Mouse (Mus musculus) granulocyte monocyte progenitor cell, adult 5-6 weeks (primary cell): ENCODE results near the gene Tctex1d4. TPM values are rescaled to one million over a fixed set of nuclear protein-coding genes. Genes with fewer than 3 reads are reported as not detected.

Experiments
- ATAC-seq: replicated peaks from 2 replicates; pipeline ENCODE4 v1.8.0; 2016; ENCODE audit warnings: mild to moderate bottlenecking, moderate TSS enrichment, inconsistent platforms; ENCODE audit not compliant: poor library complexity, severe bottlenecking
- total RNA-seq, 2 experiments: library from RNA; stranded (forward) in 1 of 2; stranded (reverse) in 1 of 2; fragments of 200-712, 200-1000 nt in 1 of 2; fragments of >200 nt in 1 of 2; fragmentation: Nextera tagmentation in 1 of 2; gene quantifications; 2 replicates each; pipeline ENCODE4 v1.2.3; 2014 to 2017

Tctex1d4 gene
- total RNA-seq, 2 experiments from 2014 or later: not detected

DNA sequence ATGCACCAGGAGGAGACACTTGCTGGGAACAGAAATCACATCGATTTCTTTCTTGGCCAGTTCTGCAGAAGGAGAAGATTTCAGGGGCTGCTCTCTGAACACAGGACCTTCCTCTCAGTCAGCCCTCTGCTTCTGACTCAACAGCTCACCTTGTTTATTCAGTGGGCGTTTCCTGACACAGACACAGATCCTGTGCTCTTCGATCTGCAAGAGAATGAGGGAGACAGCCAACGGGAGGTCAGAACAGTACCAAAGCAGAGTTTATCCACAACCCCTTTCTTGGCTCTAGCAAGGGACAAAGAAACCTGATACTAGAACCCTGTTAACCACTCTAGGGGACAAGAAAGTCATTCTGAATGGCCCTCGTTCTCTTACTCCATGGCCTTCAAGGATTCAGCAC is 43.3 kb downstream of the Tctex1d4 start:
- no peak for ATAC-seq

Other genes starting within 250 kb of the Tctex1d4 start
- gene Zswim5, start 249.4 kb upstream of the Tctex1d4 start, total RNA-seq (2014; fragmentation: Nextera tagmentation): 0.85 TPM in 1 of 2 replicates, not detected in the other
- 0.17 TPM in 1 of 2 replicates, not detected in the other for gene Zswim5, start 249.4 kb upstream of the Tctex1d4 start, total RNA-seq (2017)
- gene Urod, start 132.4 kb upstream of the Tctex1d4 start, total RNA-seq (2014; fragmentation: Nextera tagmentation): 47.7 and 89.1 TPM in 2 replicates
- gene Urod, start 132.4 kb upstream of the Tctex1d4 start, total RNA-seq (2017): 40.2 and 57.8 TPM in 2 replicates
- 8.5 and 9.2 TPM in 2 replicates for gene Hectd3, start 131.5 kb upstream of the Tctex1d4 start, total RNA-seq (2014; fragmentation: Nextera tagmentation)
- 14.7 and 15.3 TPM in 2 replicates for gene Hectd3, start 131.5 kb upstream of the Tctex1d4 start, total RNA-seq (2017)
- 13.1 and 31.2 TPM in 2 replicates for gene Eif2b3, start 107.4 kb upstream of the Tctex1d4 start, total RNA-seq (2014; fragmentation: Nextera tagmentation)
- gene Eif2b3, start 107.4 kb upstream of the Tctex1d4 start, total RNA-seq (2017): 39.7 and 41.3 TPM in 2 replicates
- 0.97 TPM in 1 of 2 replicates, not detected in the other for gene Ptch2, start 30.7 kb upstream of the Tctex1d4 start, total RNA-seq (2014; fragmentation: Nextera tagmentation)
- not detected in 2 replicates for gene Ptch2, start 30.7 kb upstream of the Tctex1d4 start, total RNA-seq (2017)
- gene Btbd19, start 1.1 kb upstream of the Tctex1d4 start, total RNA-seq (2014; fragmentation: Nextera tagmentation): 5.0 and 14.5 TPM in 2 replicates
- 6.9 and 7.2 TPM in 2 replicates for gene Btbd19, start 1.1 kb upstream of the Tctex1d4 start, total RNA-seq (2017)
- gene Plk3, start 7.2 kb downstream of the Tctex1d4 start, total RNA-seq (2014; fragmentation: Nextera tagmentation): 1.5 and 2.2 TPM in 2 replicates
- gene Plk3, start 7.2 kb downstream of the Tctex1d4 start, total RNA-seq (2017): 1.5 and 2.5 TPM in 2 replicates
- gene Rps8, start 29.4 kb downstream of the Tctex1d4 start, total RNA-seq (2014; fragmentation: Nextera tagmentation): 4,230 and 5,237 TPM in 2 replicates
- 2,283 and 2,839 TPM in 2 replicates for gene Rps8, start 29.4 kb downstream of the Tctex1d4 start, total RNA-seq (2017)
- gene Kif2c, start 55.8 kb downstream of the Tctex1d4 start, total RNA-seq (2014; fragmentation: Nextera tagmentation): 15.8 and 23.5 TPM in 2 replicates
- 44.9 and 47.0 TPM in 2 replicates for gene Kif2c, start 55.8 kb downstream of the Tctex1d4 start, total RNA-seq (2017)
- gene Tmem53, start 125.2 kb downstream of the Tctex1d4 start, total RNA-seq (2014; fragmentation: Nextera tagmentation): 3.7 and 5.1 TPM in 2 replicates
- gene Tmem53, start 125.2 kb downstream of the Tctex1d4 start, total RNA-seq (2017): 0.36 and 4.8 TPM in 2 replicates
- gene Armh1, start 125.3 kb downstream of the Tctex1d4 start, total RNA-seq (2014; fragmentation: Nextera tagmentation): not detected in 2 replicates
- gene Armh1, start 125.3 kb downstream of the Tctex1d4 start, total RNA-seq (2017): not detected in 2 replicates